Mouse (Mus musculus) lung, postnatal 4 days (tissue): ENCODE results near the gene BC025446.
"Not testable (repeated sequence)": the region's sequence is repeated elsewhere in the genome, so short reads cannot be mapped to it uniquely, and the experiment has no call there.

Source experiments
- DNase-seq, 2 experiments: peaks; one replicate each; pipeline ENCODE4 v3.0.0; 2021

Gene BC025446

GRCm38 (mm10) chr15:75215778-75216691, at the start of gene BC025446:
Gene BC025446 (plus strand): TSS chr15:75216376.
- no peak for DNase-seq

GRCm38 (mm10) chr15:75175506-75175905, 40.7 kb upstream of the BC025446 start:
- peak in 1 of 2 experiments; percentile 36 for DNase-seq

- no peak for DNase-seq
Measured at GRCm38 (mm10) chr15:75186291-75186690, 29.9 kb upstream of the BC025446 start.

- peak in 1 of 2 experiments; percentile 19 for DNase-seq
Measured at GRCm38 (mm10) chr15:75189116-75189515, 27.1 kb upstream of the BC025446 start.

- not testable (repeated sequence) for DNase-seq
Measured at GRCm38 (mm10) chr15:75190560-75190959, 25.6 kb upstream of the BC025446 start.

GRCm38 (mm10) chr15:75216831-75217230, 655 bp downstream of the BC025446 start:
- DNase-seq = no peak

GRCm38 (mm10) chr15:75221942-75222341, 5.8 kb downstream of the BC025446 start:
- no peak for DNase-seq

- no peak for DNase-seq
Measured at GRCm38 (mm10) chr15:75237736-75238288, 21.6 kb downstream of the BC025446 start.

GRCm38 (mm10) chr15:75240558-75240957, 24.4 kb downstream of the BC025446 start:
- DNase-seq = no peak

- no peak for DNase-seq
Measured at GRCm38 (mm10) chr15:75242756-75243640, 26.8 kb downstream of the BC025446 start.

GRCm38 (mm10) chr15:75254671-75255070, 38.5 kb downstream of the BC025446 start:
- DNase-seq = no peak

GRCm38 (mm10) chr15:75265863-75266262, 49.7 kb downstream of the BC025446 start:
- no peak for DNase-seq

- no peak for DNase-seq
Measured at GRCm38 (mm10) chr15:75266626-75267025, 50.5 kb downstream of the BC025446 start.

GRCm38 (mm10) chr15:75268121-75268520, 51.9 kb downstream of the BC025446 start, which contains the start of gene Ly6f:
Gene Ly6f (plus strand): TSS chr15:75268421.
- DNase-seq = no peak

GRCm38 (mm10) chr15:75268916-75269829, 53.0 kb downstream of the BC025446 start:
- no peak for DNase-seq

- DNase-seq = no peak
Measured at GRCm38 (mm10) chr15:75270169-75270568, 54.0 kb downstream of the BC025446 start.

GRCm38 (mm10) chr15:75270691-75271362, 54.7 kb downstream of the BC025446 start:
- DNase-seq = no peak

GRCm38 (mm10) chr15:75271426-75271825, 55.2 kb downstream of the BC025446 start:
- DNase-seq = no peak

- DNase-seq = no peak
Measured at GRCm38 (mm10) chr15:75271891-75272290, 55.7 kb downstream of the BC025446 start.
